Mouse (Mus musculus) lung, postnatal 0 days (tissue): ENCODE results near the gene Gm20388. TPM values are rescaled to one million over a fixed set of nuclear protein-coding genes. Genes with fewer than 3 reads are reported as not detected.

Experiments used
- ATAC-seq: fragments of 200-750 bp; cut with Nextera tagmentation; 2 replicates; pipeline ENCODE4 v1.8.0; 2017; ENCODE audit warnings: moderate library complexity
- DNase-seq: peaks from one replicate; pipeline ENCODE4 v3.0.0-alpha.2; 2016; ENCODE audit warnings: low spot score
- H3K27ac ChIP-seq: fragments of 300-500 bp; sonication (generic); 2 replicates; pipeline ENCODE4 v1.5.1; 2014; ENCODE audit warnings: antibody characterized with exemption, mild to moderate bottlenecking, low read length, mixed read lengths
- H3K27me3 ChIP-seq: fragments of 300-500 bp; sonication (generic); replicated peaks from 2 replicates; pipeline ENCODE4 v1.6.1; 2014; ENCODE audit warnings: low read length, mixed read lengths; ENCODE audit not compliant: insufficient read depth
- H3K36me3 ChIP-seq: fragments of 300-500 bp; sonication (generic); 2 replicates; pipeline ENCODE4 v1.6.1; 2014; ENCODE audit warnings: low read length, mixed read lengths; ENCODE audit not compliant: insufficient read depth
- H3K4me1 ChIP-seq: fragments of 300-500 bp; sonication (generic); 2 replicates; pipeline ENCODE4 v1.6.1; 2014; ENCODE audit warnings: antibody characterized with exemption, low read depth, low read length, mixed read lengths; ENCODE audit not compliant: insufficient read depth
- H3K4me2 ChIP-seq: fragments of 300-500 bp; sonication (generic); replicated peaks from 2 replicates; pipeline ENCODE4 v1.6.1; 2014; ENCODE audit warnings: low read depth, mild to moderate bottlenecking, low read length, moderate library complexity, mixed read lengths
- H3K4me3 ChIP-seq: fragments of 300-500 bp; sonication (generic); 2 replicates; pipeline ENCODE4 v1.5.1; 2014; ENCODE audit warnings: low read depth, low read length
- H3K9ac ChIP-seq: fragments of 300-500 bp; sonication (generic); replicated peaks from 2 replicates; pipeline ENCODE4 v1.6.1; 2014; ENCODE audit warnings: low read depth, mild to moderate bottlenecking
- H3K9me3 ChIP-seq: fragments of 300-500 bp; sonication (generic); 2 replicates; pipeline ENCODE4 v1.6.1; 2016; ENCODE audit warnings: low read length, mixed read lengths
- CTCF ChIP-seq: IDR thresholded peaks from 2 replicates; pipeline ENCODE4 v1.5.1; 2016; ENCODE audit warnings: antibody characterized with exemption, mild to moderate bottlenecking
- EP300 ChIP-seq: IDR thresholded peaks from 2 replicates; pipeline ENCODE4 v1.6.1; 2016; ENCODE audit warnings: antibody characterized with exemption, mild to moderate bottlenecking, control low read depth
- WGBS: fragments of 180-500 bp; shearing (Covaris S2); extraction: QIAGEN DNeasy Blood & Tissue Kit; methylation state at CpG from one replicate; pipeline ENCODE4 v1.1.7; 2014; 5-methylcytosine and 5-hydroxymethylcytosine counted together
- polyA plus RNA-seq: library from polyadenylated mRNA; unstranded; fragments of >200 nt; fragmentation: Nextera tagmentation; extraction: Ambion mirVana; gene quantifications from 2 replicates; pipeline ENCODE4 v1.2.1, GENCODE M21; 2015

The Gm20388 gene
- polyA plus RNA-seq, 1 experiment from 2014 or later, result not detected

- WGBS, result 65% methylated on average over 9 of the region's 9 CpGs
- TF ChIP-seq CTCF, result no peak
- no peak for TF ChIP-seq EP300
These were observed 1084.8 kb downstream of the Gm20388 start for GRCm38 (mm10) chr8:120995424-120995823.

DNA sequence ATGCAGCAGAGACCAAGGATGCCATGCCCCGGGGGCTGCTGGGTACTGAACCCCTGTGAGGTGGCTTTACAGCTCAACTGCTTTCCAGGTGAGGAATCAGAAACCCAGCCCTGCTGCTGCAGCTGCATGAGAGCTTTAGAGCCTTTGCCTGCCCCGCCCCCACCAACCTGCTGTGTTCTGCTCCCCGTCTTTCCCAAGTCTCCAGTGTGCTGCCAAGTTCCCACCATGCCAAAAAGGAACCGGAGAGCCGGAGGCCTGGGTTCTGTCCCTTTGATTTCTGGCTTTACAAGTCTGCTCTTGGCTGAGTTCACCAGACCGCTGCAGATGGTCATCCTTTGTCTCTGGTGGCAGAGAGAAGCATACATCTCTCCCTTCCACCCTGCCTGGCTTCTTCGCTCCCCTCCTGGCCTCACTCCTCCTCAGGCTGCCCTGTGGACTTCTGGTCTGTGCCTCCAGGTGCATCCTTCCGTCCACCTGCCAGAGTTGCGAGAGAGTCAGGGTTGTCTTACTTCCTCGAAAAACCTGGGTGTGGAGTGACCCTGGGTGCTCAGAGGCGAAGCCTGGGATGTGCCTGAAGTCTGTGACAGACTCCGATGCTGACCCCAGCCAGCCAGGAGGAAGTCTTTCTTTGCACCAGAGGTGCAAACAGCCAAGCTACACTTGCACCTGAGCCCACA is 1086.4 kb downstream of the Gm20388 start:
- no peaks in the 10 kb centered on the region for H3K36me3 ChIP-seq
- no peaks in the 10 kb centered on the region for H3K4me1 ChIP-seq
- no peak overlapping the region for H3K4me3 ChIP-seq
- H3K9me3 ChIP-seq, result no peaks in the 10 kb centered on the region
- DNase-seq, result no peak
- TF ChIP-seq CTCF, result no peak
- no peak for TF ChIP-seq EP300
- WGBS, result 67% methylated on average over 12 of the region's 12 CpGs
- no peak overlapping the region for H3K9ac ChIP-seq
- H3K27me3 ChIP-seq, result no peaks in the 10 kb centered on the region; the same call in 1 of the 2 replicates
- H3K27ac ChIP-seq, result no peak overlapping the region
- ATAC-seq, result no peak
- H3K4me2 ChIP-seq, result no peak overlapping the region

More at GRCm38 (mm10) chr8:120995424-120995823, 1084.8 kb downstream of the Gm20388 start:
- H3K27me3 ChIP-seq, result no peaks in the 10 kb centered on the region; the same call in 1 of the 2 replicates
- no peak overlapping the region for H3K4me2 ChIP-seq
- no peaks in the 10 kb centered on the region for H3K36me3 ChIP-seq
- no peaks in the 10 kb centered on the region for H3K4me1 ChIP-seq
- no peak overlapping the region for H3K9ac ChIP-seq
- H3K27ac ChIP-seq, result no peak overlapping the region
- DNase-seq (no peak), ATAC-seq (no peak)
- no peaks in the 10 kb centered on the region for H3K9me3 ChIP-seq
- H3K4me3 ChIP-seq, result no peak overlapping the region

GRCm38 (mm10) chr8:120997926-120998325 is 1087.3 kb downstream of the Gm20388 start:
- ATAC-seq (no peak), DNase-seq (no peak)
- no peak overlapping the region for H3K4me3 ChIP-seq
- no peaks in the 10 kb centered on the region for H3K36me3 ChIP-seq
- no peaks in the 10 kb centered on the region for H3K9me3 ChIP-seq
- WGBS, result 73% methylated on average over 9 of the region's 9 CpGs
- 0 out of 2 replicates have a peak, but pooled peaks have one; percentile 3 for TF ChIP-seq EP300
- TF ChIP-seq CTCF, result no peak
- no peak overlapping the region for H3K27ac ChIP-seq
- no peak overlapping the region for H3K9ac ChIP-seq
- H3K27me3 ChIP-seq, result no peaks in the 10 kb centered on the region; the same call in 1 of the 2 replicates
- H3K4me2 ChIP-seq, result no peak overlapping the region
- H3K4me1 ChIP-seq, result no peaks in the 10 kb centered on the region

- Histone ChIP-seq H3K9ac (no peak overlapping the region), H3K4me1 (no peaks in the 10 kb centered on the region), H3K4me3 (no peak overlapping the region), H3K4me2 (no peak overlapping the region), H3K27me3 (no peaks in the 10 kb centered on the region; the same call in 1 of the 2 replicates), H3K36me3 (no peaks in the 10 kb centered on the region), H3K9me3 (no peaks in the 10 kb centered on the region), H3K27ac (no peak overlapping the region)
- ATAC-seq (peak; percentile 76), DNase-seq (peak; percentile 52)
- no peak for TF ChIP-seq CTCF
- TF ChIP-seq EP300, result peak; percentile 52
- 48% methylated on average over 14 of the region's 14 CpGs for WGBS
These were observed 1088.3 kb downstream of the Gm20388 start for GRCm38 (mm10) chr8:120998966-120999365.

DNA sequence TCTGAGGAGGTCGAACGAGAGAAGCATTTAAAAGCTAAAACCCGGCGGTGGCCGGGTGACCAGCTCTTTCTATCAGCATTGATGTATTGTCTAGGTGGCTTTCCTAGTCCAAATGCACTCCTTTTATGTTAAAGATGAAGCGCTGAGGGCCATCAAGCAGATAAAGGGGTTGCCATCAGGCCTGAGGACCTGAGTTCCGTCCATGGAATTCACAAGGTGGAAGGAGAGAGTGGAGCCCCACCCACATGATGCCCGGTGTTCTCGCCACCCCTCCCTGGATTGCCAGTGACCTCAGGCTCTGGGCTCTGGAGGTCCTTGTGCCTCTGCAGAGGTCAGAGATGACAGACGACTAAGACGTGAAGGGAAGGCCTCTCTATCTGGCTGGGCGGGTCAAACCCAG is 1091.3 kb downstream of the Gm20388 start:
- DNase-seq, result no peak
- H3K4me2 ChIP-seq, result no peak overlapping the region
- WGBS, result 57% methylated on average over 12 of the region's 12 CpGs
- H3K9ac ChIP-seq, result no peak overlapping the region
- no peak overlapping the region for H3K4me3 ChIP-seq
- H3K4me1 ChIP-seq, result no peaks in the 10 kb centered on the region
- no peak for TF ChIP-seq CTCF
- no peak for TF ChIP-seq EP300
- H3K36me3 ChIP-seq, result no peaks in the 10 kb centered on the region
- no peaks in the 10 kb centered on the region; the same call in 1 of the 2 replicates for H3K9me3 ChIP-seq
- no peak for ATAC-seq
- H3K27me3 ChIP-seq, result no peaks in the 10 kb centered on the region; the same call in 1 of the 2 replicates
- no peak overlapping the region for H3K27ac ChIP-seq

DNA sequence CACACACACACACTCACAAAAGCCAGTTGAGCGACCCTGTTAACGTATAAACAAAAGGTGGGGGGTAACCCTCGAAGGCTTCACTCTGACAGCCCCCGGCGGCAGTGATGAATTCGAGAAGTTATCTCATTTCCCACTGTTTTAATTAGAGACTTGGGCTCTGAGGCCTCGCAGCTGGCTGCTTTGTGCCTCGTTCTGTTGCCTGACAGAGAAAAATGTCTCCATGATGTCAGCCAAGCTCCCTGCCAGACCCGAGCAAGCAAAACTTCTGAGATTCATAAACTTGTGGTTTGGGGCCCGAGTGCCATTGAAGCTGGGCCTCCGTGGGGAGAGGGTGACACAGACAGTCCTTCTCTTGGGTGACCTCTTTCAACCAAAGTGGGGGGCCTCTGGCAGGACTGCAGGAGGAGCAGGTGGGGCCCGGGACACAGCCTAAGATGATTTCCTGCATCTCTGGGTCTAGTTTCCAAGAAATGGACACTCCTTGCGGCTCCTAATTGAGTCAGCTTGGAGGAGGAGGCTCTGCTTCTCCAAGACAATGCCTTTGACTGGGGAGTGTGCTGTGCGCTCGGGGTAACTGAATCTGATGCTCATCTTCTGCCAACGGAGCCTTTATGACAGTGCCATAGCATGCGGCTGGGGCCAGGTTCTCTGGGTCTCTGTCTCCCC is 1092.4 kb downstream of the Gm20388 start:
- no peak for TF ChIP-seq EP300
- TF ChIP-seq CTCF, result no peak
- Histone ChIP-seq H3K4me2 (no peak overlapping the region), H3K9ac (no peak overlapping the region), H3K4me1 (no peaks in the 10 kb centered on the region), H3K27ac (no peak overlapping the region), H3K36me3 (no peaks in the 10 kb centered on the region), H3K4me3 (no peak overlapping the region), H3K9me3 (no peaks in the 10 kb centered on the region; the same call in 1 of the 2 replicates), H3K27me3 (no peaks in the 10 kb centered on the region)
- DNase-seq (peak; percentile 46), ATAC-seq (peak; percentile 17; the same call in 1 of the 2 replicates)
- WGBS, result 33% methylated on average over 17 of the region's 17 CpGs
